Mouse (Mus musculus) activated CD4-positive, CD25-positive, alpha-beta regulatory T cell, adult 9 weeks (primary cell): ENCODE results near the gene Olfr1495. TPM values are rescaled to one million over a fixed set of nuclear protein-coding genes. Genes with fewer than 3 reads are reported as not detected.

ENCODE experiments used
- polyA plus RNA-seq: library from polyadenylated mRNA; unstranded; fragments of 100-300 nt; shearing (Covaris generic); gene quantifications from one replicate; pipeline ENCODE4 v1.2.1, GENCODE M21; 2017

Olfr1495 gene
- not detected for polyA plus RNA-seq

GRCm38 (mm10) chr19:13764306-13764705, at the start of gene Olfr1495:
Gene Olfr1495 (plus strand): TSS chr19:13764606.

DNA sequence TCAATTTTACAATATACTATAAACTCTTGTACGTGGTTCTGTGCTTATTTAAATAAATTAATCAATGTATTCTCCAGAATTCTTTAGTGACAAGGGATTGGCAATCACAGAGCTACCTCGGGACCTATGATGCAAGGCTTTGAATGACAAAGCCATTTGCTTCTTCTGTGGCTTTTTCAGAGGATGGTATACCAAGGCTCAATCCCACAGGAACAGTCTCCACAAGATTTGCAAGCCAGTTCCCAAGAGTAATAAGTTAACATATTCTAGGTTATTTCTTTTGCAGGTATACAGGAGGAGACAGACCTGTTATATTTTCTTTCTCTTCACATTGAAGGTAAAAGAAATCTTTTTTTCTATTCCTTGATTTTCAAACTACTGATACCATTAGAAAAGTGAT, 41.4 kb upstream of the Olfr1495 start, which contains the start of gene Olfr1493-ps1:
TSS of gene Olfr1493-ps1 (plus strand) at position 301 of the 400 bp plus-strand sequence.

DNA sequence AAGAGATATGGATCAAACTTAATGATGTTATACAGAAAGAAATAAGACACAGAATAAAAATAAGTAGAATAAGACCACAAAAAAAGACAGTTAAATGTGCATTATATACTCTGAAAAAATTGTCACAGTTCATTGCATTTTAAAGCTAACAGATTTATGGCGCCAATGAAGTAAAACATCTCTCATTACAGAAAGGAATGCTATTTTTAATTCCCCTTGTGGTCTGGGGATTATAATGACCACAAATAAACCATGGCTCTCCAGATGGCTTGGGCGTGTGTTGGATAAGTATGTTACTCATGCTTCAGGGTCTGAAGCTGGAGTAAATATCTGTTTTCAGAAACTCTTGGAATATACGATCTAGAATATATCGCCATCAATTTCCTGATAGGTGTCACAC, 25.0 kb upstream of the Olfr1495 start, which contains the start of gene Olfr1494:
TSS of gene Olfr1494 (plus strand) at position 301 of the 400 bp plus-strand sequence.

GRCm38 (mm10) chr19:13777578-13777977, 13.2 kb downstream of the Olfr1495 start, which contains the start of gene Olfr1496:
Gene Olfr1496 (plus strand): TSS chr19:13777878.

GRCm38 (mm10) chr19:13798102-13798501, 33.7 kb downstream of the Olfr1495 start, which contains the start of gene Olfr1497:
Gene Olfr1497 (minus strand): TSS chr19:13798202.

GRCm38 (mm10) chr19:13819347-13819746, 54.9 kb downstream of the Olfr1495 start, which contains the start of gene Olfr1499:
Gene Olfr1499 (minus strand): TSS chr19:13819447.

Other genes starting within 250 kb of the Olfr1495 start
- not detected for gene Olfr1480, start 236.7 kb upstream of the Olfr1495 start, polyA plus RNA-seq
- gene Olfr1484, start 181.1 kb upstream of the Olfr1495 start, polyA plus RNA-seq: not detected
- not detected for gene Olfr1487, start 147.2 kb upstream of the Olfr1495 start, polyA plus RNA-seq
- not detected for gene Olfr1489, start 133.0 kb upstream of the Olfr1495 start, polyA plus RNA-seq
- not detected for gene Olfr1490, start 113.5 kb upstream of the Olfr1495 start, polyA plus RNA-seq
- gene Olfr1491, start 67.3 kb upstream of the Olfr1495 start, polyA plus RNA-seq: not detected
- not detected for gene Olfr1493-ps1, start 41.3 kb upstream of the Olfr1495 start, polyA plus RNA-seq
- gene Olfr1494, start 24.9 kb upstream of the Olfr1495 start, polyA plus RNA-seq: not detected
- gene Olfr1496, start 13.3 kb downstream of the Olfr1495 start, polyA plus RNA-seq: not detected
- not detected for gene Olfr1497, start 33.6 kb downstream of the Olfr1495 start, polyA plus RNA-seq
- gene Olfr1499, start 54.8 kb downstream of the Olfr1495 start, polyA plus RNA-seq: not detected
- gene Olfr1500, start 65.9 kb downstream of the Olfr1495 start, polyA plus RNA-seq: not detected
- not detected for gene Olfr1501, start 86.1 kb downstream of the Olfr1495 start, polyA plus RNA-seq
- not detected for gene Olfr1502, start 97.2 kb downstream of the Olfr1495 start, polyA plus RNA-seq
- gene Olfr1504, start 133.3 kb downstream of the Olfr1495 start, polyA plus RNA-seq: not detected
- gene Olfr1505, start 148.9 kb downstream of the Olfr1495 start, polyA plus RNA-seq: not detected